Mouse (Mus musculus) kidney, postnatal 0 days (tissue): ENCODE data around the gene Frat1. TPM values are rescaled to one million over a fixed set of nuclear protein-coding genes. Genes with fewer than 3 reads are reported as not detected.

Experiments
- ATAC-seq: fragments of 200-750 bp; cut with Nextera tagmentation; replicated peaks from 2 replicates; pipeline ENCODE4 v1.8.0; 2017; ENCODE audit warnings: low read depth, moderate number of reproducible peaks, moderate TSS enrichment, moderate library complexity; ENCODE audit not compliant: low FRiP score
- DNase-seq: peaks from one replicate; pipeline ENCODE4 v3.0.0-alpha.2; 2016; ENCODE audit warnings: low spot score
- H3K27ac ChIP-seq: fragments of 300-500 bp; sonication (generic); 2 replicates; pipeline ENCODE4 v1.5.1; 2014; ENCODE audit warnings: mild to moderate bottlenecking
- H3K27me3 ChIP-seq: fragments of 300-500 bp; sonication (generic); 2 replicates; pipeline ENCODE4 v1.6.1; 2014; ENCODE audit warnings: low read length, mixed read lengths; ENCODE audit not compliant: insufficient read depth
- H3K36me3 ChIP-seq: fragments of 300-500 bp; sonication (generic); 2 replicates; pipeline ENCODE4 v1.6.1; 2014; ENCODE audit warnings: low read length, mixed read lengths; ENCODE audit not compliant: insufficient read depth
- H3K4me1 ChIP-seq: fragments of 300-500 bp; sonication (generic); replicated peaks from 2 replicates; pipeline ENCODE4 v1.6.1; 2014; ENCODE audit warnings: antibody characterized with exemption, low read length, mixed read lengths; ENCODE audit not compliant: insufficient read depth
- H3K4me2 ChIP-seq: fragments of 300-500 bp; sonication (generic); 2 replicates; pipeline ENCODE4 v1.6.1; 2014; ENCODE audit warnings: mild to moderate bottlenecking, low read length, moderate library complexity, mixed read lengths
- H3K4me3 ChIP-seq: fragments of 300-500 bp; sonication (generic); replicated peaks from 2 replicates; pipeline ENCODE4 v1.5.1; 2014; ENCODE audit warnings: low read depth, low read length
- H3K9ac ChIP-seq: fragments of 300-500 bp; sonication (generic); 2 replicates; pipeline ENCODE4 v1.6.1; 2014; ENCODE audit warnings: low read depth, low read length
- H3K9me3 ChIP-seq: fragments of 300-500 bp; sonication (generic); replicated peaks from 2 replicates; pipeline ENCODE4 v1.6.1; 2016; ENCODE audit warnings: low read length, inconsistent platforms, mixed read lengths
- CTCF ChIP-seq: IDR thresholded peaks from 2 replicates; pipeline ENCODE4 v1.5.1; 2016; ENCODE audit warnings: antibody characterized with exemption, low read depth, mild to moderate bottlenecking, moderate library complexity
- WGBS: fragments of 180-500 bp; shearing (Covaris S2); extraction: QIAGEN DNeasy Blood & Tissue Kit; methylation state at CpG from one replicate; pipeline ENCODE4 v1.1.7; 2014; 5-methylcytosine and 5-hydroxymethylcytosine counted together
- polyA plus RNA-seq: library from polyadenylated mRNA; unstranded; fragments of >200 nt; fragmentation: Nextera tagmentation; extraction: Ambion mirVana; gene quantifications from 2 replicates; pipeline ENCODE4 v1.2.1, GENCODE M21; 2015

Gene Frat1
- polyA plus RNA-seq, 1 experiment from 2014 or later: 11.1 TPM

GRCm38 (mm10) chr19:41837917-41838261, 8.1 kb downstream of the Frat1 start:
- Histone ChIP-seq H3K27me3 (no peaks in the 10 kb centered on the region), H3K4me2 (no peak overlapping the region), H3K27ac (no peak overlapping the region), H3K4me3 (no peak overlapping the region), H3K9ac (no peak overlapping the region), H3K36me3 (no peaks in the 10 kb centered on the region), H3K4me1 (no peaks in the 10 kb centered on the region), H3K9me3 (no peaks in the 10 kb centered on the region)
- no peak for TF ChIP-seq CTCF
- ATAC-seq (no peak), DNase-seq (no peak)
- 61% methylated on average over 4 of the region's 4 CpGs for WGBS

- WGBS: 34% methylated on average over 6 of the region's 6 CpGs
- no peak for ATAC-seq
- no peak for DNase-seq
- Histone ChIP-seq H3K9me3 (no peaks in the 10 kb centered on the region), H3K9ac (no peak overlapping the region), H3K27ac (no peak overlapping the region), H3K4me1 (no peaks in the 10 kb centered on the region), H3K4me2 (no peak overlapping the region), H3K4me3 (no peak overlapping the region), H3K27me3 (no peaks in the 10 kb centered on the region), H3K36me3 (no peaks in the 10 kb centered on the region)
- TF ChIP-seq CTCF: no peak
These were observed 9.0 kb downstream of the Frat1 start for GRCm38 (mm10) chr19:41838808-41839207.

- no peak overlapping the region for H3K4me2 ChIP-seq
- TF ChIP-seq CTCF: no peak
- no peaks in the 10 kb centered on the region for H3K4me1 ChIP-seq
- no peaks in the 10 kb centered on the region for H3K9me3 ChIP-seq
- DNase-seq (no peak), ATAC-seq (no peak)
- H3K4me3 ChIP-seq: no peak overlapping the region
- H3K9ac ChIP-seq: no peak overlapping the region
- 94% methylated on average over 3 of the region's 3 CpGs for WGBS
- no peak overlapping the region for H3K27ac ChIP-seq
- no peaks in the 10 kb centered on the region for H3K36me3 ChIP-seq
- H3K27me3 ChIP-seq: no peaks in the 10 kb centered on the region
These were observed 9.9 kb downstream of the Frat1 start for GRCm38 (mm10) chr19:41839685-41840084.

GRCm38 (mm10) chr19:41841105-41841750, 11.5 kb downstream of the Frat1 start:
- Histone ChIP-seq H3K27me3 (no peaks in the 10 kb centered on the region), H3K36me3 (no peaks in the 10 kb centered on the region), H3K4me2 (no peak overlapping the region), H3K4me3 (no peak overlapping the region), H3K27ac (no peak overlapping the region), H3K4me1 (no peaks in the 10 kb centered on the region), H3K9me3 (no peaks in the 10 kb centered on the region), H3K9ac (no peak overlapping the region)
- no peak for TF ChIP-seq CTCF
- WGBS: 70% methylated on average over 7 of the region's 7 CpGs
- ATAC-seq: no peak
- DNase-seq: no peak

- ATAC-seq: no peak
- 80% methylated on average over 4 of the region's 4 CpGs for WGBS
- Histone ChIP-seq H3K36me3 (no peaks in the 10 kb centered on the region), H3K27ac (no peak overlapping the region), H3K9me3 (no peaks in the 10 kb centered on the region), H3K4me2 (no peak overlapping the region), H3K27me3 (no peaks in the 10 kb centered on the region), H3K4me3 (no peak overlapping the region), H3K9ac (no peak overlapping the region), H3K4me1 (0 out of 2 replicates have a peak, but pooled peaks cover 5% of the 10 kb centered on the region)
- TF ChIP-seq CTCF: no peak
- no peak for DNase-seq
These were observed 12.4 kb downstream of the Frat1 start for GRCm38 (mm10) chr19:41842196-41842595.

- H3K4me2 ChIP-seq: no peak overlapping the region
- DNase-seq (no peak), ATAC-seq (no peak)
- H3K9me3 ChIP-seq: no peaks in the 10 kb centered on the region
- H3K27ac ChIP-seq: no peak overlapping the region
- TF ChIP-seq CTCF: no peak
- WGBS: 76% methylated on average over 4 of the region's 4 CpGs
- no peak overlapping the region for H3K9ac ChIP-seq
- H3K4me3 ChIP-seq: no peak overlapping the region
- no peaks in the 10 kb centered on the region for H3K27me3 ChIP-seq
- 0 out of 2 replicates have a peak, but pooled peaks cover 5% of the 10 kb centered on the region for H3K4me1 ChIP-seq
- no peaks in the 10 kb centered on the region for H3K36me3 ChIP-seq
These were observed 12.9 kb downstream of the Frat1 start for GRCm38 (mm10) chr19:41842706-41843105.

- no peak for ATAC-seq
- Histone ChIP-seq H3K9me3 (no peaks in the 10 kb centered on the region), H3K4me3 (no peak overlapping the region), H3K36me3 (no peaks in the 10 kb centered on the region), H3K27me3 (no peaks in the 10 kb centered on the region), H3K27ac (no peak overlapping the region), H3K4me2 (no peak overlapping the region), H3K9ac (no peak overlapping the region), H3K4me1 (0 out of 2 replicates have a peak, but pooled peaks cover 5% of the 10 kb centered on the region)
- no peak for DNase-seq
- WGBS: 87% methylated on average over 6 of the region's 6 CpGs
- peak; percentile 26; the same call in 1 of the 2 replicates for TF ChIP-seq CTCF
These were observed 14.6 kb downstream of the Frat1 start for GRCm38 (mm10) chr19:41844345-41844744.
